Mouse (Mus musculus) CD4-positive, CD25-positive, alpha-beta regulatory T cell (primary cell): ENCODE data around the gene Zfp189. TPM values are rescaled to one million over a fixed set of nuclear protein-coding genes. Genes with fewer than 3 reads are reported as not detected.

Experiments
- polyA plus RNA-seq: library from polyadenylated mRNA; unstranded; fragments of 100-300 nt; shearing (Covaris generic); gene quantifications from one replicate; pipeline ENCODE4 v1.2.1, GENCODE M21; 2017

The Zfp189 gene
- polyA plus RNA-seq, result 4.2 TPM

GRCm38 (mm10) chr4:49520572-49521340 is at the start of gene Zfp189, which contains the start of gene Mrpl50:
Zfp189 (plus strand) TSS chr4:49521176.
Mrpl50 (minus strand) TSS chr4:49521093.

GRCm38 (mm10) chr4:49473435-49474100 is 47.4 kb upstream of the Zfp189 start, which contains the start of gene Acnat1:
Acnat1 (minus strand) TSS chr4:49473912.

GRCm38 (mm10) chr4:49506386-49506785 is 14.6 kb upstream of the Zfp189 start, which contains the start of gene Baat:
Baat (minus strand) TSS chr4:49506557.

GRCm38 (mm10) chr4:49549383-49549782 is 28.4 kb downstream of the Zfp189 start, which contains the start of gene Aldob:
Aldob (minus strand) TSS chr4:49549546.

Other genes with a start within 250 kb of the Zfp189 start
- gene Acnat2, start 113.0 kb upstream of the Zfp189 start, polyA plus RNA-seq, result 0.28 TPM
- gene Acnat1, start 47.3 kb upstream of the Zfp189 start, polyA plus RNA-seq, result not detected
- gene Baat, start 14.6 kb upstream of the Zfp189 start, polyA plus RNA-seq, result not detected
- 28.3 TPM for gene Mrpl50, start 83 bp upstream of the Zfp189 start, polyA plus RNA-seq
- gene Aldob, start 28.4 kb downstream of the Zfp189 start, polyA plus RNA-seq, result not detected
- not detected for gene Tmem246, start 76.7 kb downstream of the Zfp189 start, polyA plus RNA-seq
- 51.2 TPM for gene Rnf20, start 110.8 kb downstream of the Zfp189 start, polyA plus RNA-seq
- not detected for gene Ppp3r2, start 160.8 kb downstream of the Zfp189 start, polyA plus RNA-seq